In the genomic region with DNA sequence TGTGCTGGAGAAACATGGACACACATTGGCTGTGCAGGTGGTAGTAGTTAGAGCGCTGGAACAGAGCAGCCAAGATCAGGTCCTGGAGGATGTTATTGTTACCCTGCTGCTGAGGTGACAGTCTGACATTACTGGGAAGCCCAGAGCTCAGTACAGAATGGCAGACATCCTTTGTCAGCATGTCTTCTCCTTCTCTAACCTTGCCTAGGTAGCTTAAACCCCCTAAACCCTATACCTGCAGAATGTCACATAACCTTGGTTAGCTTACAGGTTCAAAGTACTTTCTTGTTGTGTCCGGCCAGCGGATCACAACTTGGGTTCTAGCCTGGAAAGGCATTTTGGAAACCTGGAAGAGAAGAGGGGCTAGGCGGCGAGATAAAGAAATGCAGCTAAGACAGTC, we compare ENCODE assay signal across 28 mouse cellular contexts.
DNase-seq lines count a peak whose midpoint lies in the region; ATAC-seq and TF ChIP-seq lines count a peak whose summit lies in the region.
"Had no signal": no experiment of that assay in that cellular context is flagged by ENCODE, and none has a peak within 500 bp of the region (broad histone marks: within the 10 kb centered on the region; RNA-seq: fewer than 3 reads in every experiment).

No protein-coding gene starts in this region.

- H3K4me3 ChIP-seq in lung, embryonic 16.5 days (ENCODE audit: low read length) = no peak overlapping the region
- H3K4me3 ChIP-seq in lung, postnatal 0 days (ENCODE audit: low read depth, low read length) = no peak overlapping the region
- H3K4me3 ChIP-seq in E14TG2a.4 (replicated peaks; ENCODE audit: low read length) = peak overlapping the region; percentile 23; the same call in 1 of the 2 replicates
- no peak overlapping the region for H3K4me3 ChIP-seq in intestine, embryonic 15.5 days (replicated peaks)
- H3K4me3 ChIP-seq: embryonic facial prominence, embryonic 10.5 days; embryonic facial prominence, embryonic 13.5 days; forebrain, embryonic 10.5 days; forebrain, embryonic 13.5 days; heart, adult 2 months; heart, embryonic 10.5 days; heart, embryonic 13.5 days had no signal

- no peak for TF ChIP-seq CTCF in lung, postnatal 0 days (IDR thresholded peaks at IDR 0.05)
- TF ChIP-seq CTCF in E14TG2a.4 (conservative IDR thresholded peaks at IDR 0.05; ENCODE audit: low read length) = no peak

- H3K4me2 ChIP-seq in lung, embryonic 16.5 days (ENCODE audit: low read depth, low read length) = 0 out of 2 replicates have a peak overlapping the region, but pooled peaks have one; percentile 14
- no peak overlapping the region for H3K4me2 ChIP-seq in lung, postnatal 0 days (replicated peaks; ENCODE audit: low read depth, low read length)
- peak overlapping the region; percentile 30 for H3K4me2 ChIP-seq in intestine, embryonic 15.5 days (replicated peaks)
- H3K4me2 ChIP-seq: embryonic facial prominence, embryonic 13.5 days; forebrain, embryonic 13.5 days; heart, embryonic 13.5 days; hindbrain, embryonic 14.5 days had no signal

- ATAC-seq in lung, embryonic 16.5 days (ENCODE audit: low read depth) = no peak
- ATAC-seq in lung, postnatal 0 days = no peak
- ATAC-seq in intestine, embryonic 15.5 days = peak; percentile 57
- ATAC-seq in megakaryocyte progenitor cell, adult 5-6 weeks (replicated peaks; ENCODE audit: poor library complexity) = no peak
- ATAC-seq: forebrain, embryonic 13.5 days; forebrain, embryonic 16.5 days; hindbrain, postnatal 0 days had no signal

- no peak for DNase-seq in lung, postnatal 0 days (ENCODE audit: low spot score)
- no peak for DNase-seq in urinary bladder, postnatal 4 days (ENCODE audit: low spot score in 2 of 2)
- DNase-seq: adrenal gland, adult 2 months; adrenal gland, postnatal 14 days; B cell, adult 2 months; cerebellum, adult 11 months; cerebellum, adult 2 months; cerebellum, adult 9-11 months; cerebellum, postnatal 25 days; gastrocnemius, postnatal 10 days; gastrocnemius, postnatal 36 days; heart, adult 2 months; heart, postnatal 14 days; heart, postnatal 4 days had no signal

- H3K9me3 ChIP-seq in lung, embryonic 16.5 days (ENCODE audit: control insufficient read depth, low read length) = no peaks in the 10 kb centered on the region
- H3K9me3 ChIP-seq in lung, postnatal 0 days (ENCODE audit: low read length) = no peaks in the 10 kb centered on the region
- no peaks in the 10 kb centered on the region; the same call in 1 of the 2 replicates for H3K9me3 ChIP-seq in E14TG2a.4 (ENCODE audit: low read length)
- H3K9me3 ChIP-seq in intestine, embryonic 15.5 days = no peaks in the 10 kb centered on the region
- H3K9me3 ChIP-seq: embryonic facial prominence, embryonic 10.5 days; embryonic facial prominence, embryonic 13.5 days; forebrain, embryonic 10.5 days; forebrain, embryonic 13.5 days; heart, embryonic 10.5 days; heart, embryonic 13.5 days had no signal

- H3K9ac ChIP-seq in lung, embryonic 16.5 days (ENCODE audit: low read length) = no peak overlapping the region
- H3K9ac ChIP-seq in lung, postnatal 0 days (replicated peaks; ENCODE audit: low read depth) = no peak overlapping the region
- no peak overlapping the region for H3K9ac ChIP-seq in intestine, embryonic 15.5 days
- H3K9ac ChIP-seq: embryonic facial prominence, embryonic 13.5 days; forebrain, embryonic 13.5 days; heart, embryonic 13.5 days; hindbrain, embryonic 14.5 days had no signal

- WGBS in lung, embryonic 16.5 days = 60% methylated on average over 5 of the region's 5 CpGs
- 67% methylated on average over 5 of the region's 5 CpGs for WGBS in lung, postnatal 0 days
- WGBS in intestine, embryonic 15.5 days = 57% methylated on average over 5 of the region's 5 CpGs

- no peaks in the 10 kb centered on the region for H3K36me3 ChIP-seq in lung, embryonic 16.5 days (ENCODE audit: control insufficient read depth, insufficient read depth, low read length)
- no peaks in the 10 kb centered on the region for H3K36me3 ChIP-seq in lung, postnatal 0 days (ENCODE audit: insufficient read depth, low read length)
- no peaks in the 10 kb centered on the region for H3K36me3 ChIP-seq in E14TG2a.4 (ENCODE audit: insufficient read depth, low read length)
- H3K36me3 ChIP-seq in intestine, embryonic 15.5 days = no peaks in the 10 kb centered on the region
- H3K36me3 ChIP-seq: embryonic facial prominence, embryonic 10.5 days; embryonic facial prominence, embryonic 13.5 days; forebrain, embryonic 10.5 days; heart, embryonic 10.5 days; heart, embryonic 13.5 days had no signal

- no peaks in the 10 kb centered on the region for H3K27me3 ChIP-seq in lung, embryonic 16.5 days (ENCODE audit: control insufficient read depth, insufficient read depth, low read depth, low read length)
- no peaks in the 10 kb centered on the region for H3K27me3 ChIP-seq in lung, postnatal 0 days (replicated peaks; ENCODE audit: insufficient read depth, low read length)
- H3K27me3 ChIP-seq in E14TG2a.4 (ENCODE audit: insufficient read depth, low read length) = 0 out of 2 replicates have a peak, but pooled peaks cover 3% of the 10 kb centered on the region
- H3K27me3 ChIP-seq in intestine, embryonic 15.5 days (replicated peaks) = no peaks in the 10 kb centered on the region
- H3K27me3 ChIP-seq: CH12.LX; embryonic facial prominence, embryonic 13.5 days; forebrain, embryonic 13.5 days; heart, embryonic 13.5 days had no signal

- H3K4me1 ChIP-seq in lung, embryonic 16.5 days (replicated peaks; ENCODE audit: control insufficient read depth, insufficient read depth, low read length) = no peaks in the 10 kb centered on the region
- H3K4me1 ChIP-seq in lung, postnatal 0 days (ENCODE audit: insufficient read depth, low read depth, low read length) = no peaks in the 10 kb centered on the region
- no peaks in the 10 kb centered on the region for H3K4me1 ChIP-seq in E14TG2a.4 (replicated peaks; ENCODE audit: low read depth, low read length)
- H3K4me1 ChIP-seq in intestine, embryonic 15.5 days (replicated peaks) = no peaks in the 10 kb centered on the region
- H3K4me1 ChIP-seq: embryonic facial prominence, embryonic 10.5 days; embryonic facial prominence, embryonic 13.5 days; forebrain, embryonic 10.5 days; forebrain, embryonic 13.5 days; heart, embryonic 10.5 days; heart, embryonic 13.5 days had no signal

- TF ChIP-seq EP300 in lung, postnatal 0 days (IDR thresholded peaks at IDR 0.05) = no peak

- H3K27ac ChIP-seq in lung, embryonic 16.5 days (ENCODE audit: low read length) = no peak overlapping the region
- H3K27ac ChIP-seq in lung, postnatal 0 days (ENCODE audit: low read length) = no peak overlapping the region
- no peak overlapping the region for H3K27ac ChIP-seq in intestine, embryonic 15.5 days
- H3K27ac ChIP-seq: embryonic facial prominence, embryonic 10.5 days; embryonic facial prominence, embryonic 13.5 days; forebrain, embryonic 10.5 days; forebrain, embryonic 13.5 days; heart, adult 2 months; heart, embryonic 10.5 days; heart, embryonic 13.5 days; hindbrain, embryonic 14.5 days; hindbrain, postnatal 0 days had no signal
